9 mouse cellular contexts compared by ENCODE assay signal in genomic region chr7:99424538-99425155, GRCm38 (mm10). TPM values are rescaled to one million over a fixed set of nuclear protein-coding genes. Genes with fewer than 3 reads are reported as not detected.
DNase-seq lines count a peak whose midpoint lies in the region; ATAC-seq and TF ChIP-seq lines count a peak whose summit lies in the region.
"Had no signal": no experiment of that assay in that cellular context is flagged by ENCODE, and none has a peak within 500 bp of the region (broad histone marks: within the 10 kb centered on the region; RNA-seq: fewer than 3 reads in every experiment).

No protein-coding gene starts in this region.

- ATAC-seq in forebrain, embryonic 13.5 days = no peak; the same call in 1 of the 2 replicates

- H3K27me3 ChIP-seq in forebrain, embryonic 13.5 days = no peaks in the 10 kb centered on the region
- H3K27me3 ChIP-seq in midbrain, embryonic 10.5 days (ENCODE audit: low read depth, poor library complexity, severe bottlenecking) = no peaks in the 10 kb centered on the region
- H3K27me3 ChIP-seq: liver, embryonic 15.5 days had no signal

- WGBS in forebrain, embryonic 13.5 days = 32% methylated on average over 8 of the region's 8 CpGs
- 22% methylated on average over 8 of the region's 8 CpGs for WGBS in midbrain, embryonic 10.5 days

- H3K9me3 ChIP-seq in forebrain, embryonic 13.5 days (replicated peaks) = no peaks in the 10 kb centered on the region
- no peaks in the 10 kb centered on the region for H3K9me3 ChIP-seq in midbrain, embryonic 10.5 days (replicated peaks)
- H3K9me3 ChIP-seq: liver, embryonic 15.5 days had no signal

- no peaks in the 10 kb centered on the region for H3K36me3 ChIP-seq in forebrain, embryonic 13.5 days (ENCODE audit: poor library complexity, severe bottlenecking)
- H3K36me3 ChIP-seq in midbrain, embryonic 10.5 days = 0 out of 2 replicates have a peak, but pooled peaks cover 11% of the 10 kb centered on the region
- H3K36me3 ChIP-seq: liver, embryonic 15.5 days had no signal

- peak overlapping the region; percentile 46 for H3K27ac ChIP-seq in gastrocnemius, adult 2 months
- H3K27ac ChIP-seq in forebrain, embryonic 13.5 days = peak overlapping the region; percentile 17; the same call in 1 of the 2 replicates
- H3K27ac ChIP-seq in midbrain, embryonic 10.5 days (replicated peaks) = peak overlapping the region; percentile 83
- H3K27ac ChIP-seq: liver, embryonic 15.5 days had no signal

- no peak overlapping the region for H3K4me2 ChIP-seq in forebrain, embryonic 13.5 days
- H3K4me2 ChIP-seq: liver, embryonic 15.5 days had no signal

- no peak for TF ChIP-seq CTCF in gastrocnemius, adult 2 months (IDR thresholded peaks at IDR 0.05)

- H3K4me3 ChIP-seq in gastrocnemius, adult 2 months = no peak overlapping the region
- H3K4me3 ChIP-seq in forebrain, embryonic 13.5 days = no peak overlapping the region
- H3K4me3 ChIP-seq in midbrain, embryonic 10.5 days = no peak overlapping the region
- H3K4me3 ChIP-seq: liver, embryonic 15.5 days had no signal

- intact Hi-C loops in gastrocnemius, adult 2 months (cut with DNase I) = no loop called here

- peak overlapping the region; percentile 34; the same call in 1 of the 2 replicates for H3K9ac ChIP-seq in forebrain, embryonic 13.5 days
- H3K9ac ChIP-seq: liver, embryonic 15.5 days had no signal

- peaks cover 29% of the 10 kb centered on the region for H3K4me1 ChIP-seq in forebrain, embryonic 13.5 days
- H3K4me1 ChIP-seq in midbrain, embryonic 10.5 days = peaks cover 47% of the 10 kb centered on the region

- DNase-seq in gastrocnemius, adult 2 months = peak; percentile 71
- DNase-seq in gastrocnemius, postnatal 10 days = no peak
- peak; percentile 64 for DNase-seq in adrenal gland, postnatal 14 days
- DNase-seq in midbrain, embryonic 10.5 days (ENCODE audit: low spot score) = peak; percentile 48
- no peak for DNase-seq in adipocyte (ENCODE audit: low spot score)
- DNase-seq in cerebellum, adult 11 months = no peak
- no peak for DNase-seq in thymus, postnatal 36 days

RNA-seq across cellular contexts. Expression of gene Klhl35, which starts 41.2 kb away (rescaled TPM):
- not detected for total RNA-seq in gastrocnemius, adult 2 months (2021)
- under 1 TPM; 0.14 to 0.38 TPM for total RNA-seq in gastrocnemius, postnatal 10 days (2021)
- 1.3 TPM in 2 replicates for total RNA-seq in adrenal gland, postnatal 14 days (2021)
- 2.3 and 2.5 TPM in 2 replicates for polyA plus RNA-seq in forebrain, embryonic 13.5 days (2015; fragmentation: Nextera tagmentation; extraction: Ambion mirVana)
- 2.9 and 10.0 TPM in 2 replicates for polyA plus RNA-seq in midbrain, embryonic 10.5 days (2016; fragmentation: Nextera tagmentation; extraction: Ambion mirVana)

RNA-seq across cellular contexts. Expression of gene Gdpd5, which starts 43.4 kb away (rescaled TPM):
- 1 to 10 TPM; 5.4 to 6.7 TPM for total RNA-seq in gastrocnemius, adult 2 months (2021)
- total RNA-seq in gastrocnemius, postnatal 10 days (2021) = 1 to 10 TPM; 8.2 to 9.8 TPM
- 10.9 and 11.0 TPM in 2 replicates for total RNA-seq in adrenal gland, postnatal 14 days (2021)
- 28.1 and 32.8 TPM in 2 replicates for polyA plus RNA-seq in forebrain, embryonic 13.5 days (2015; fragmentation: Nextera tagmentation; extraction: Ambion mirVana)
- 23.5 and 28.2 TPM in 2 replicates for polyA plus RNA-seq in midbrain, embryonic 10.5 days (2016; fragmentation: Nextera tagmentation; extraction: Ambion mirVana)

RNA-seq across cellular contexts. Expression of gene Rps3, which starts 58.9 kb away (rescaled TPM):
- 100 to 1,000 TPM; 242 to 287 TPM for total RNA-seq in gastrocnemius, adult 2 months (2021)
- total RNA-seq in gastrocnemius, postnatal 10 days (2021) = 100 to 1,000 TPM; 362 to 382 TPM
- 563 and 690 TPM in 2 replicates for total RNA-seq in adrenal gland, postnatal 14 days (2021)
- 638 and 696 TPM in 2 replicates for polyA plus RNA-seq in forebrain, embryonic 13.5 days (2015; fragmentation: Nextera tagmentation; extraction: Ambion mirVana)
- polyA plus RNA-seq in midbrain, embryonic 10.5 days (2016; fragmentation: Nextera tagmentation; extraction: Ambion mirVana) = 681 and 788 TPM in 2 replicates

Comparison
In these comparisons a context has a peak if more than half of its experiments do, and no peak if none do; other contexts are left out.
1. DNase-seq: peak in gastrocnemius, adult 2 months (single experiment), adrenal gland, postnatal 14 days (single experiment) and midbrain, embryonic 10.5 days (single experiment); none in gastrocnemius, postnatal 10 days (single experiment), adipocyte (single experiment), cerebellum, adult 11 months (single experiment) and thymus, postnatal 36 days (0 of 2).
2. H3K27ac ChIP-seq: peak in every context shown above with its lines; median percentile 83 in midbrain, embryonic 10.5 days; 46 in gastrocnemius, adult 2 months; 17 in forebrain, embryonic 13.5 days.